Mouse (Mus musculus) megakaryocyte, embryonic 14.5 days (primary cell): ENCODE measurements around the gene Irgq.

Experiments
- FLI1 ChIP-seq: IDR thresholded peaks from 2 replicates; pipeline ENCODE4 v1.6.1; 2012; ENCODE audit warnings: low read length, inconsistent platforms, mixed read lengths
- GATA1 ChIP-seq: IDR thresholded peaks from 3 replicates; pipeline ENCODE4 v1.6.1; 2012; ENCODE audit warnings: mixed read lengths, low read length, inconsistent platforms, borderline replicate concordance

GRCm38 (mm10) chr7:24499856-24500577, 30.5 kb upstream of the Irgq start:
- TF ChIP-seq FLI1 (no peak), GATA1 (no peak)
